Mouse (Mus musculus): ENCODE measurements around the gene Stub1.

Gene Stub1

GRCm38 (mm10) chr17:25791843-25792527 is 41.2 kb downstream of the Stub1 start:
- DNase-seq (ENCODE audit: low read depth, low spot score): peak; percentile 89

GRCm38 (mm10) chr17:25791320-25791842 is 41.8 kb downstream of the Stub1 start:
- peak; percentile 50 for DNase-seq (ENCODE audit: low read depth, low spot score)

- no peak for DNase-seq (ENCODE audit: low read depth, low spot score)
These were observed 46.3 kb downstream of the Stub1 start for GRCm38 (mm10) chr17:25786781-25787504.

- no peak for DNase-seq (ENCODE audit: low read depth, low spot score)
These were observed 46.9 kb downstream of the Stub1 start, which contains the start of gene Ccdc78 for GRCm38 (mm10) chr17:25786280-25786679. Gene Ccdc78 (plus strand): TSS chr17:25786580.

GRCm38 (mm10) chr17:25785281-25785745 is 47.9 kb downstream of the Stub1 start, which contains the start of gene Haghl:
Gene Haghl (minus strand): TSS chr17:25785673.
- peak; percentile 99 for DNase-seq (ENCODE audit: low read depth, low spot score)

DNA sequence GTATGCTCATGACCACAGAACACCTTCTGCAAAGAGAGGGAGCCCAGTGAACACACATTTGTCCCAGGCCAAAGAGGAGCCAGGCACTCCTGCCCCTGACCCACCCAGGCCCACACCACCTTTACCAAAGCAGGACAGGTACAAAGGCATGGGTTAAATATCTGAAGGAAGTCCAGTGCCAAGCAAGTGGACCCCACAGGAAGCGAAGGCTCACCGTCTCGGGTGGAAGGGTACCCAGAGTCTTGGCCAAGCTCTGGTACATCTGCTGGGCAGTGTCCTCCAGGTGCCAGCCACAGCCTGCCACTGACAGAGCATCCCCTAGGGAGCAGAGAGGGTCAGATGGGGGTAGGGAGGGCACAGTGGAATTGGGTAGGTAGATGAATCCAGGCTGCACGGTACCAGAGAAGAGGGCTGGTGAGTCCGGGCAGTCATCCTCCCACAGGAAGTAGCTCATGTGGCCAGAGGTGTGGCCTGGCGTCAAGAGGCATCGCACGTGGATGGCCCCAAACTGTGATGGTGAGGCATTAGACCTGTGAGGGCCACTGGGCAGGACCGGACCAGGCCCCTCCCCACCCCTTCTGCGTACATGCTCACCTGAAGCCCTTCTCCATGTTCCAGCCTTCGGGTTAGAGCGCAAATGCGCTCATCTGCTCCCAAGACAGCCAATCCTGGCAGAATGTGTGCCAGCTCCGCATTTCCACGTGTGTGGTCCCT is 49.2 kb downstream of the Stub1 start:
- no peak for DNase-seq (ENCODE audit: low read depth, low spot score)

GRCm38 (mm10) chr17:25783086-25783485 is 50.1 kb downstream of the Stub1 start:
- DNase-seq (ENCODE audit: low read depth, low spot score): no peak

DNA sequence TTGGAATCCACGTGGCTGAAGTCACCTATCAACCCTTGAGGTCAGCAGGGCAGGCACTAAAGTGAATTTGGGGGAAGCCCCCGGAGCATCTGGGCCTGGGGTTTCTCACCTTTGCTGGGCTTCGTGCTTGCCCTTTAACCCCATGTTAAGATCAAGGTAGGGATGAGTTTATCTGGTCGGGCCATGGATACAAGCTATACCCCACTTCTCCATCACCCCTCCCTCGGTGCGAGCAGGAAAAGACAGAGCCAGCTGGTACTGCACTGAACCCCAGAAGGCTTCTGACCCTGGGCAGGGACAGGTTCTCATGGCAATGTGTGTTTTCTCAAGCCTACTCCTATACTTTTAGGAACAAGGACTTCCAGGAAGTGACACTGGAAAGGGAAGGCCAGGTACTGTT is 51.9 kb downstream of the Stub1 start:
- no peak for DNase-seq (ENCODE audit: low read depth, low spot score)
